Mouse (Mus musculus): ENCODE measurements around the gene Erich6b.

DNA sequence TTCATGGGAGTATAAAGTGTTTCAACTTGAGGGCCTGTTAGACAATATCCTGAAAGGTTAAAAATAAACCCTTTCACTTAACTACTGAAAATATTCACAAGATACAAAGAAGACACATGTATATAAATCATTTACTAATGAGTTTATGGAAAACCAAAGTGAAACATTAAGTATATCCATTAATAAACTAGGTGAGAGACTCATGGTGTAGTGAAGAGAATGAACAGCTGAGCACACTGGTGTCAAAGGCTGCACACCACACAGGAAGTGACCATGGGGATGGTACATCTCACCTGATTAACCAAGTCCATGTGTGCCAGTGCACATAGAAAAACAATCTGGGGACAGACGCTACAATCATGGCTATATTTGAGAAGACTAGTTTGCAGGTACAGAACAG, 66.9 kb downstream of the Erich6b start:
- TF ChIP-seq EP300 (IDR thresholded peaks at IDR 0.05) (no peak), CTCF (IDR thresholded peaks at IDR 0.05) (no peak)
